Mouse (Mus musculus) intestine, embryonic 16.5 days (tissue): ENCODE measurements around the gene Efcab6. TPM values are rescaled to one million over a fixed set of nuclear protein-coding genes. Genes with fewer than 3 reads are reported as not detected.

ENCODE experiments used
- ATAC-seq: fragments of 200-750 bp; cut with Nextera tagmentation; 2 replicates; pipeline ENCODE4 v1.8.0; 2017; ENCODE audit warnings: moderate TSS enrichment, moderate library complexity
- H3K27ac ChIP-seq: fragments of 300-500 bp; sonication (generic); 2 replicates; pipeline ENCODE4 v1.5.1; 2014; ENCODE audit warnings: mild to moderate bottlenecking, low read length
- H3K27me3 ChIP-seq: fragments of 300-500 bp; sonication (generic); replicated peaks from 2 replicates; pipeline ENCODE4 v1.6.1; 2014; ENCODE audit warnings: low read length, control low read depth, mixed read lengths; ENCODE audit not compliant: control insufficient read depth, insufficient read depth
- H3K36me3 ChIP-seq: fragments of 300-500 bp; sonication (generic); 2 replicates; pipeline ENCODE4 v1.6.1; 2014; ENCODE audit warnings: low read length, control low read depth; ENCODE audit not compliant: control insufficient read depth, insufficient read depth
- H3K4me1 ChIP-seq: fragments of 300-500 bp; sonication (generic); 2 replicates; pipeline ENCODE4 v1.6.1; 2014; ENCODE audit warnings: low read length, control low read depth, mixed read lengths; ENCODE audit not compliant: control insufficient read depth, insufficient read depth
- H3K4me2 ChIP-seq: fragments of 300-500 bp; sonication (generic); 2 replicates; pipeline ENCODE4 v1.6.1; 2014; ENCODE audit warnings: low read depth, low read length, control low read depth
- H3K4me3 ChIP-seq: fragments of 300-500 bp; sonication (generic); 2 replicates; pipeline ENCODE4 v1.5.1; 2014; ENCODE audit warnings: mild to moderate bottlenecking, low read length
- H3K9ac ChIP-seq: fragments of 300-500 bp; sonication (generic); 2 replicates; pipeline ENCODE4 v1.6.1; 2014; ENCODE audit warnings: low read depth, low read length
- H3K9me3 ChIP-seq: fragments of 300-500 bp; sonication (generic); 2 replicates; pipeline ENCODE4 v1.6.1; 2016; ENCODE audit warnings: low read length, control low read depth; ENCODE audit not compliant: control insufficient read depth
- WGBS: fragments of 180-500 bp; shearing (Covaris S2); extraction: QIAGEN DNeasy Blood & Tissue Kit; methylation state at CpG from one replicate; pipeline ENCODE4 v1.1.7; 2014; 5-methylcytosine and 5-hydroxymethylcytosine counted together
- polyA plus RNA-seq: library from polyadenylated mRNA; unstranded; fragments of >200 nt; fragmentation: Nextera tagmentation; extraction: Ambion mirVana; gene quantifications from 2 replicates; pipeline ENCODE4 v1.2.1, GENCODE M21; 2015

Gene Efcab6
- polyA plus RNA-seq, 1 experiment from 2014 or later: 0.05 TPM

- Histone ChIP-seq H3K4me2 (no peak overlapping the region), H3K9ac (no peak overlapping the region), H3K9me3 (no peaks in the 10 kb centered on the region), H3K36me3 (no peaks in the 10 kb centered on the region), H3K27me3 (no peaks in the 10 kb centered on the region), H3K4me3 (no peak overlapping the region), H3K4me1 (no peaks in the 10 kb centered on the region), H3K27ac (no peak overlapping the region)
- 36% methylated on average over 9 of the region's 9 CpGs for WGBS
- ATAC-seq: no peak
These were observed 21.6 kb upstream of the Efcab6 start for GRCm38 (mm10) chr15:84086775-84087174.

DNA sequence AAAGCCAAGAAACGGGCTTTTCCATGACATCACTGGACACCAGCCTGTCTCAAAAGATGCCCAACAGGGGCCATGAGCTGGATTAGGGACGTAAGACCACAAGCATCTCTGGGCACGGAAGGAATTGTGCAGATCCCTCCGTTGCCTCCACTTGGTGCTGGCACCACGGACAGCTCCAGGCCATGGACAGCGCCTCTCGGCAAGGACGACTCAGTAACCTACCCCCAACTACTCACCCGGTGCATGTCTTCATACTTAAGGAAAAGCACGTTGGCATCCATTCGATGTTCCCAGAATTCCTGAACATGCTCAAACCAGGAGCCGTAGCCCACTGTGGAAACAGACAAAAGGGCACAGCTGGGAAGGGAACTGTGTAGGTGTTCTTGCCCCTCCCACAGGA, 21.2 kb upstream of the Efcab6 start:
- no peak overlapping the region for H3K9ac ChIP-seq
- H3K36me3 ChIP-seq: no peaks in the 10 kb centered on the region
- 25% methylated on average over 12 of the region's 12 CpGs for WGBS
- H3K4me2 ChIP-seq: no peak overlapping the region
- no peaks in the 10 kb centered on the region for H3K27me3 ChIP-seq
- H3K4me3 ChIP-seq: no peak overlapping the region
- H3K27ac ChIP-seq: no peak overlapping the region
- ATAC-seq: no peak
- no peaks in the 10 kb centered on the region for H3K9me3 ChIP-seq
- no peaks in the 10 kb centered on the region for H3K4me1 ChIP-seq

DNA sequence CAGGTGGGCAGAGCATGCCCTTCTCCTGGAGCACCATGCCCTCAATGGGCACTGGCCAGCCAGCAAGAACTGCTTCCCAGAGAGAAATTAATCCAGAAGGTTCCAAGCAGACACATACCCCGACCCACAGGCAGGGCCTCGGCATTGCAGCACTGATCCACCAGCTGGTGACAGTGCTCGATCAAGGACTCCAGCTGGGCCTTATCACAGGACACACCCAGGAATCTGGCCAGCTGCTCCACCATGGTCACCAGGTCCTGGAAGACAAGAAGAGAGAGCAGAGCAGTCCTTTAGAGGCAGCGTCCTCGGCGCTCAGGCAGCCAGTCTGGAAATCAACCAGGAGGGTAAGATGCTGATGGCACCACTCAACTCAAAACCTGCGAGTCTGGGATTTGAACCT, 14.9 kb upstream of the Efcab6 start:
- 53% methylated on average over 7 of the region's 7 CpGs for WGBS
- no peak overlapping the region for H3K9ac ChIP-seq
- no peaks in the 10 kb centered on the region for H3K9me3 ChIP-seq
- ATAC-seq: no peak
- no peak overlapping the region for H3K27ac ChIP-seq
- H3K4me1 ChIP-seq: no peaks in the 10 kb centered on the region
- H3K36me3 ChIP-seq: no peaks in the 10 kb centered on the region
- no peak overlapping the region for H3K4me3 ChIP-seq
- H3K27me3 ChIP-seq: peaks cover 3% of the 10 kb centered on the region; the same call in 1 of the 2 replicates
- no peak overlapping the region for H3K4me2 ChIP-seq

DNA sequence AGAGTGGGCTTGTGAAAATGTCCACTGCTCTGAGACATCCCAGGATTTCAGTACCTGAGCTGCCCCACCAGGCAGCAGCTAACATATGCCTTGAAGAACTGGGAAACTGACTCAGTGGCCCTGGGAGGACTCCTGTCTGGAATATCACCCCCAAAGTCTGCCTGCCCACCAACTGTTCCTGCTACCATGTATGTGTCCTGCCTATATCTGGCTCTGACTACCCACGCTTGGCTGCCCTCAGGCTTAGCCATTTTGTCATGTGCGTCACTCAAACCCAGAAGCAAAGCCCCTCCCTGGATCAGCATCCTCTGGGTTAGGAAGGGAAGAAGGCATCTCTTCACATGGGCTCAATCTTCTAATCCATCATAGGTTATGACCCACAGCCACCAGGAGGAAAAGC, 14.3 kb upstream of the Efcab6 start:
- H3K9me3 ChIP-seq: no peaks in the 10 kb centered on the region
- 90% methylated on average over 2 of the region's 2 CpGs for WGBS
- H3K9ac ChIP-seq: no peak overlapping the region
- no peak overlapping the region for H3K4me3 ChIP-seq
- no peaks in the 10 kb centered on the region for H3K36me3 ChIP-seq
- no peak overlapping the region for H3K4me2 ChIP-seq
- no peak overlapping the region for H3K27ac ChIP-seq
- peaks cover 3% of the 10 kb centered on the region for H3K27me3 ChIP-seq
- 0 out of 2 replicates have a peak, but pooled peaks cover under 1% of the 10 kb centered on the region for H3K4me1 ChIP-seq
- ATAC-seq: no peak

- Histone ChIP-seq H3K4me3 (no peak overlapping the region), H3K27ac (no peak overlapping the region), H3K4me1 (0 out of 2 replicates have a peak, but pooled peaks cover 2% of the 10 kb centered on the region), H3K27me3 (peaks cover 3% of the 10 kb centered on the region), H3K9ac (no peak overlapping the region), H3K4me2 (no peak overlapping the region), H3K9me3 (no peaks in the 10 kb centered on the region), H3K36me3 (no peaks in the 10 kb centered on the region)
- no peak for ATAC-seq
- 75% methylated on average over 13 of the region's 13 CpGs for WGBS
These were observed 13.5 kb upstream of the Efcab6 start for GRCm38 (mm10) chr15:84078667-84079066.

GRCm38 (mm10) chr15:84077151-84077550, 12.0 kb upstream of the Efcab6 start:
- no peak overlapping the region for H3K4me3 ChIP-seq
- WGBS: 68% methylated on average over 17 of the region's 17 CpGs

DNA sequence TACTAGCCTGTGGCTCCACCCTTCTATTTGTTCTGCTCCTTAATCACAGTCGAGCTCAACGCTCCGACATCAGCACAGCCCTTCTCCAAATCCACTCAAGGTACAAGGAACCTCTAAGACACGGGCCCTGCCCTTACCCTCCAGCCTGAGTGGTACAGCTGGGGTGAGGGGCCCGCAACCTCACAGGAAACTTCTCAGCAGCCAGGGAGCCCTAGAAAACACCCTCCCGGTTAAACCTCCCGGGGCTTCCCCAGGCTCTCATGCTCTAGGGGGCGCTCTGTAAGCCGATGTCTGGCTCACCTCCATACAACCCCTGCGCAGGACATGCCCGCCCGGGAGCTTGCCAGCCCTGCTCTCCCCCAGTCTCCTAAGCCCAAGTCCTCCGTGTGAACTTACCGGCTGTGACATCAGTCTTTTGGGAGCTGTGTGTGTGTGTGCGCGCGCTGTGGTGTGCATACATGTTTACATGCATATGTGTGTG, 9.6 kb upstream of the Efcab6 start:
- Histone ChIP-seq H3K27ac (no peak overlapping the region), H3K4me1 (peaks cover 2% of the 10 kb centered on the region; the same call in 1 of the 2 replicates), H3K9ac (no peak overlapping the region), H3K9me3 (no peaks in the 10 kb centered on the region), H3K4me3 (no peak overlapping the region), H3K27me3 (peaks cover 17% of the 10 kb centered on the region), H3K36me3 (no peaks in the 10 kb centered on the region), H3K4me2 (no peak overlapping the region)
- ATAC-seq: no peak
- WGBS: 19% methylated on average over 17 of the region's 17 CpGs

More at GRCm38 (mm10) chr15:84077151-84077550, 12.0 kb upstream of the Efcab6 start:
- H3K4me1 ChIP-seq: 0 out of 2 replicates have a peak, but pooled peaks cover 2% of the 10 kb centered on the region
- H3K27me3 ChIP-seq: peaks cover 5% of the 10 kb centered on the region
- H3K27ac ChIP-seq: no peak overlapping the region
- H3K4me2 ChIP-seq: no peak overlapping the region
- H3K9ac ChIP-seq: no peak overlapping the region
- no peak for ATAC-seq
- no peaks in the 10 kb centered on the region for H3K36me3 ChIP-seq
- H3K9me3 ChIP-seq: no peaks in the 10 kb centered on the region

DNA sequence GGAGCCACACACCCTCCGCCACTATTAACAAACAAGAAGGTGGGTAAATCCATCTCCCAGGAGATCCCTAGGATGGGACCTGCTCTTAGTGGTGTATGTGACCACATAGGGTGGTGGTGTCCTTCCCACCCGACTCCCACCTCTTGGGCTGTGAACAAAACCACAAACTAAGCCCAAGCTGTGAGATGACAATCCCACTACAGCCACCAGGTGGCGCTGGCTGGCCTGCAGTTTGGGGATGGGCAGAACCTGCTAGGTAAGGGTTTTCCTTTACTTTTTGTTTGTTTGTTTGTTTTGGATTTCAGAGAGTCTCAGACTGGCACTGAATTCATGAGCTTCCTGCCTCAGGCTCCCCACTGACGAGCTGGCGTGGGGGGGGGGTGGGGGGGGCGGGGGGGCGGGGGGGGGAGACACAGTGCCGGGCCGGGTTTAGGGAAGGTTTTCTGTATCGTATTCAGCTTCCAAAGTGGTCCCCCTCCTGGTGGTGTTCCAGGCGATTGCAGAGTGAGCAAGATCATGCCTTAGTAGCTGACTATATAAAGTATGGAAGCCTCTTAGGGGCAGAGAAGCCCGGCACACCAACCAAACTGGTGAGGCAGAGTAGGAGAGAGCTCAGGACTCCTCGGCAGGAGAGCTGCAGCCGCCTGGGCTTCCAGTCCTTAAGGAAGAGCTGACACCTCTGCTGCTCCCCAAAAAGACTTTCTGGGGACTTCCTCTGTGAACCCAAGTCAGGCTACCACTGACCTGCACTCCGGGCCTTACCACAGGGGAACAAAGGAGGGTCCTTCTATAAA, 8.9 kb upstream of the Efcab6 start:
- peaks cover 2% of the 10 kb centered on the region; the same call in 1 of the 2 replicates for H3K4me1 ChIP-seq
- no peaks in the 10 kb centered on the region for H3K9me3 ChIP-seq
- peaks cover 17% of the 10 kb centered on the region for H3K27me3 ChIP-seq
- H3K36me3 ChIP-seq: no peaks in the 10 kb centered on the region
- H3K27ac ChIP-seq: no peak overlapping the region
- ATAC-seq: no peak
- no peak overlapping the region for H3K9ac ChIP-seq
- no peak overlapping the region for H3K4me2 ChIP-seq
- WGBS: 7% methylated on average over 14 of the region's 15 CpGs
- H3K4me3 ChIP-seq: no peak overlapping the region

GRCm38 (mm10) chr15:84073058-84073457, 7.9 kb upstream of the Efcab6 start:
- no peak overlapping the region for H3K9ac ChIP-seq
- H3K4me2 ChIP-seq: no peak overlapping the region
- 26% methylated on average over 8 of the region's 8 CpGs for WGBS
- no peak for ATAC-seq
- H3K36me3 ChIP-seq: no peaks in the 10 kb centered on the region
- H3K4me3 ChIP-seq: no peak overlapping the region
- peaks cover 28% of the 10 kb centered on the region for H3K27me3 ChIP-seq
- no peaks in the 10 kb centered on the region for H3K9me3 ChIP-seq
- H3K4me1 ChIP-seq: peaks cover 2% of the 10 kb centered on the region; the same call in 1 of the 2 replicates
- no peak overlapping the region for H3K27ac ChIP-seq
